Mouse (Mus musculus): ENCODE measurements around the gene Vhl.

DNA sequence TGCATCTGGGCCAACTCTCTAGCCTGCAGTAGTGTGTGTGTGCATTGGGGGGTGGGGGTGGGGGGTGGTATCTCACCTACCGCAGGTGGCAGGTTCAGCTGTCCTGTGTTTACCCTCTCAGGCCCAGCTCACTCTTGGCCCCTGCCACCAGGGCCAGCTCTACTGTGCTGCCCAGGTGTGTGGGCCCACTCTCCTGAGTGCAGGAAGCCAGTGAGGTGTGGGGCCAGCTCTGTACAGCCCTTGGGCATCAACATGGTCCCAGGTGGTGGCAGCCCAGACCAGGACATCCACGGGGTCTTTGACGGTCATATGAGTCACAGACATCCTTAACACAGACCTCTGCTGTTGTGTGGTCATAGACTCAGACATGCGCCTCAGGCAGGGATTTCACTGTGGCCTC is 9.1 kb downstream of the Vhl start:
- TF ChIP-seq CTCF (IDR thresholded peaks at IDR 0.05; ENCODE audit: control insufficient read depth, insufficient read depth, insufficient read length) (no peak), MAX (IDR thresholded peaks at IDR 0.05) (no peak), CEBPB (IDR thresholded peaks at IDR 0.05; ENCODE audit: low read depth) (no peak)
